Mouse (Mus musculus) stomach, postnatal 0 days (tissue): ENCODE measurements around the gene Pde4b. TPM values are rescaled to one million over a fixed set of nuclear protein-coding genes. Genes with fewer than 3 reads are reported as not detected.

ENCODE experiments used
- ATAC-seq: fragments of 200-750 bp; cut with Nextera tagmentation; 2 replicates; pipeline ENCODE4 v1.8.0; 2017; ENCODE audit not compliant: low FRiP score, low TSS enrichment
- DNase-seq: peaks from one replicate; pipeline ENCODE4 v3.0.0-alpha.2; 2016; ENCODE audit warnings: low spot score
- H3K27ac ChIP-seq: fragments of 300-500 bp; sonication (generic); replicated peaks from 2 replicates; pipeline ENCODE4 v1.5.1; 2014; ENCODE audit warnings: mild to moderate bottlenecking, control low read depth
- H3K27me3 ChIP-seq: fragments of 300-500 bp; sonication (generic); 2 replicates; pipeline ENCODE4 v1.6.1; 2014; ENCODE audit warnings: low read length; ENCODE audit not compliant: control insufficient read depth, insufficient read depth
- H3K36me3 ChIP-seq: fragments of 300-500 bp; sonication (generic); 2 replicates; pipeline ENCODE4 v1.6.1; 2014; ENCODE audit warnings: low read length, mixed read lengths; ENCODE audit not compliant: control insufficient read depth, insufficient read depth
- H3K4me1 ChIP-seq: fragments of 300-500 bp; sonication (generic); replicated peaks from 2 replicates; pipeline ENCODE4 v1.6.1; 2014; ENCODE audit warnings: antibody characterized with exemption; ENCODE audit not compliant: control insufficient read depth, insufficient read depth
- H3K4me2 ChIP-seq: fragments of 300-500 bp; sonication (generic); replicated peaks from 2 replicates; pipeline ENCODE4 v1.6.1; 2014; ENCODE audit warnings: low read depth, mild to moderate bottlenecking, control low read depth, moderate library complexity
- H3K4me3 ChIP-seq: fragments of 300-500 bp; sonication (generic); 2 replicates; pipeline ENCODE4 v1.5.1; 2014; ENCODE audit warnings: low read depth, low read length, control low read depth
- H3K9ac ChIP-seq: fragments of 300-500 bp; sonication (generic); 2 replicates; pipeline ENCODE4 v1.6.1; 2014; ENCODE audit warnings: mild to moderate bottlenecking, low read length, control low read depth, mixed read lengths
- H3K9me3 ChIP-seq: fragments of 300-500 bp; sonication (generic); 2 replicates; pipeline ENCODE4 v1.6.1; 2016; ENCODE audit warnings: low read length; ENCODE audit not compliant: control insufficient read depth
- CTCF ChIP-seq: IDR thresholded peaks from 2 replicates; pipeline ENCODE4 v1.5.1; 2016; ENCODE audit warnings: antibody characterized with exemption, low read depth, mild to moderate bottlenecking, moderate library complexity
- EP300 ChIP-seq: optimal IDR thresholded peaks from 2 replicates; pipeline ENCODE3; 2016; ENCODE audit warnings: antibody characterized with exemption
- WGBS: fragments of 180-500 bp; shearing (Covaris S2); extraction: QIAGEN DNeasy Blood & Tissue Kit; methylation state at CpG from one replicate; pipeline ENCODE4 v1.1.7; 2014; 5-methylcytosine and 5-hydroxymethylcytosine counted together
- polyA plus RNA-seq: library from polyadenylated mRNA; unstranded; fragments of >200 nt; fragmentation: Nextera tagmentation; extraction: Ambion mirVana; gene quantifications from 2 replicates; pipeline ENCODE4 v1.2.1, GENCODE M21; 2015

Pde4b gene
- polyA plus RNA-seq, 1 experiment from 2014 or later: 9.1 TPM

DNA sequence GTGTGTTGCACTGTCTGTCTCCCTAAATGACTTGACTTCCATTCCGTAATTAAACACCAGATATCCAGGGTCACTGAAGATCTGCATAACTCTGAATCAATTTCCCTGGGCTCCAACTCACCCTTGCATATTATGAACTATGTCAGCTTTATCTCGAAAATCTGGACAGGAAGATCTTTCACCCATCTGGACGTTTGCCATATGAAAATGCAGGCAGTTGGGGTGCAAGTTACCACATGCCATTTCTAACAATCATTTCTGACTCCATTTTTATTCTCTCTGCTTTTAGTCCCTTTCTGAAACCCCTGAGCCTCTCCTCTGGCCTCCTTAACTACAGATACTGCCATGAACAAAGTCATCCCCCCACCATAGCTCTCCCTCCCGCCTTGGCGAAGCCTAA is 407.7 kb downstream of the Pde4b start:
- TF ChIP-seq CTCF: no peak
- TF ChIP-seq EP300: no peak
- Histone ChIP-seq H3K27me3 (no peaks in the 10 kb centered on the region; the same call in 1 of the 2 replicates), H3K27ac (no peak overlapping the region), H3K9me3 (no peaks in the 10 kb centered on the region), H3K36me3 (no peaks in the 10 kb centered on the region), H3K9ac (no peak overlapping the region), H3K4me2 (no peak overlapping the region), H3K4me3 (no peak overlapping the region), H3K4me1 (no peaks in the 10 kb centered on the region)
- ATAC-seq: no peak
- WGBS: 49% methylated on average over 5 of the region's 5 CpGs
- no peak for DNase-seq

DNA sequence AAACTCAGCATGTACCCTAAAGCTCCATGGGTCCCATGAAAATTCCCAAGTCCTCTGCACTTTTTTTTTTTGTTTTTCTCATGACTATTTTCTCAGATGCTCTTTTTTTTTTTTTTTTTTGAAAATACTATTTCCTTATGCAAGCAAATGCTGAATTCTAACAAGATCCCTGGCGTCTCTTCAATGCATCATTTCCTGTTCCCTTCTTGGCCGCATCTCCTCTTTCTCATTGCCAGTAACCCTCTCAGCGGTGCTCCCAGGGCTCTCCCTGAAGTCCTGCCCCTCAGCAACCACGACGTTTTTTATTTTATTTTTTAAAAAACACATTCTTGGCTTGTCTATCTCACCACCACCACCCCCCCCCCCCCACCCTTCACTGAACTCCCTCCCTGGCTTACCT is 408.1 kb downstream of the Pde4b start:
- Histone ChIP-seq H3K4me2 (no peak overlapping the region), H3K27ac (no peak overlapping the region), H3K9me3 (no peaks in the 10 kb centered on the region), H3K36me3 (no peaks in the 10 kb centered on the region), H3K4me3 (no peak overlapping the region), H3K4me1 (no peaks in the 10 kb centered on the region), H3K27me3 (no peaks in the 10 kb centered on the region; the same call in 1 of the 2 replicates), H3K9ac (no peak overlapping the region)
- DNase-seq (no peak), ATAC-seq (no peak)
- WGBS: 46% methylated on average over 5 of the region's 5 CpGs
- TF ChIP-seq EP300 (no peak), CTCF (no peak)

DNA sequence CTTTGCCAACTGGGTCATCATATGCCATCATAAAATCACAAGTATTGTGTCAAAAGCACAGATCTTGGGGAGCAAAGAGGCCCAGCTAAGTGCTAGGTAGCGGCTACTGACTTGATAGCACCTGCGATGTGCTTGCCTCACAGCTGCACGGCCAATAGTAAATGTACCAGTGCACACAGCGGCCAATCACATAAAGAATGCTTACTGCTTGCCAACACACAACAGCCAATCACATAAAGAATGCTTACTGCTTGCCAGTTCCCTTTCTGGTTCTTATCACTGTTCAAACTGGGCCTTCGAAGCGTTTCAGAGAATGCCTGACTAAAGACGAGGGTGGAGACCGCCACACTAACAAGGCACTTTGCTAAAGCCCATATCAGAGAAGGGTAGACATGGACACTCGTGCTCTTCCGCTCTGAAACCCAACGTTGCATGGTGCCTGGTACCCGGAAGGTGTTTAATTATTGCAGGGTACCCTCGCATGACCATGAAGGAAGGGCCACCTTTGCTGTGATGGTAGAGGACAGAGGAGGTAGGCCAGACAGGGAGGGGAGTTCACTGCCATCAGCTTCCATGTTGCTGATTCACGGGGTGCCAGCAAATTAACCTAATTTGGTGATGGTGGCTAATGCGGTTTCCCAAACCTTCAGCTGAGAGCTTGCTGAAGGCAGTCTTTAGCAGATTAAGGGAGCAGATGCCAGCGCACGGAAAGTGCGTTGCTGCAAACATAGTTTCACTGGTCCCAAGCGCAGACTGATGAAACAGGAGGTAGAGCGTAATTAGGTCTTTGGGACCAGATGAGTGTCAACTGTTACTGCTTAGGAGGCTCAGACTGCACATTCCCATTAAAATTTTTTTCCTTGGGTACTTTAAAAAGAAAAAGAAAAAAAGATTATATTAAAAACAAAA is 409.2 kb downstream of the Pde4b start:
- no peaks in the 10 kb centered on the region; the same call in 1 of the 2 replicates for H3K27me3 ChIP-seq
- no peaks in the 10 kb centered on the region for H3K4me1 ChIP-seq
- no peak overlapping the region for H3K27ac ChIP-seq
- H3K9ac ChIP-seq: no peak overlapping the region
- no peak for DNase-seq
- H3K9me3 ChIP-seq: no peaks in the 10 kb centered on the region
- 71% methylated on average over 20 of the region's 20 CpGs for WGBS
- H3K36me3 ChIP-seq: no peaks in the 10 kb centered on the region
- H3K4me3 ChIP-seq: no peak overlapping the region
- ATAC-seq: peak; percentile 47; the same call in 1 of the 2 replicates
- no peak overlapping the region for H3K4me2 ChIP-seq
- TF ChIP-seq CTCF (no peak), EP300 (no peak)

DNA sequence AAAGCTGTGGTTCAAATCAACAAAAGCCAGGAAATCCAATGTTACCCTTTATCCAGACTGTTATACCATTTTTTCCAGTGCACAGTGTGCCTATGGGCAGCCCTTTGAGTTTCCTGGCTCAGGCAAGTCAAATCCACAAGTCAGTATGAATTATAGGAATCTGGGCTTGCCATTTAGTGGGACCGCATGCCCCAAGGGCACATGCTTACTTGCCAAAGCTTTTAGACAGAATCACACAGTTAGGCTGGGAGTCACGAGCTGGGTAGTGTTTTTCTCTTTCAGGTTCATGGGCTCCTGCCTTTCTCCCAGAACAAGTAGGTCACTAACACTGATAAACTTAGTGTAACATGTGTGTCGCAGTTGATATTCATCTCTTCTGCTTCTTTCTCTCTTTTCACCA is 409.9 kb downstream of the Pde4b start:
- no peak for TF ChIP-seq EP300
- no peak for TF ChIP-seq CTCF
- Histone ChIP-seq H3K9me3 (no peaks in the 10 kb centered on the region), H3K36me3 (no peaks in the 10 kb centered on the region), H3K27ac (no peak overlapping the region), H3K4me1 (no peaks in the 10 kb centered on the region), H3K27me3 (no peaks in the 10 kb centered on the region; the same call in 1 of the 2 replicates), H3K4me2 (no peak overlapping the region), H3K9ac (no peak overlapping the region), H3K4me3 (no peak overlapping the region)
- ATAC-seq: no peak
- WGBS: 87% methylated on average over 3 of the region's 3 CpGs
- DNase-seq: no peak

DNA sequence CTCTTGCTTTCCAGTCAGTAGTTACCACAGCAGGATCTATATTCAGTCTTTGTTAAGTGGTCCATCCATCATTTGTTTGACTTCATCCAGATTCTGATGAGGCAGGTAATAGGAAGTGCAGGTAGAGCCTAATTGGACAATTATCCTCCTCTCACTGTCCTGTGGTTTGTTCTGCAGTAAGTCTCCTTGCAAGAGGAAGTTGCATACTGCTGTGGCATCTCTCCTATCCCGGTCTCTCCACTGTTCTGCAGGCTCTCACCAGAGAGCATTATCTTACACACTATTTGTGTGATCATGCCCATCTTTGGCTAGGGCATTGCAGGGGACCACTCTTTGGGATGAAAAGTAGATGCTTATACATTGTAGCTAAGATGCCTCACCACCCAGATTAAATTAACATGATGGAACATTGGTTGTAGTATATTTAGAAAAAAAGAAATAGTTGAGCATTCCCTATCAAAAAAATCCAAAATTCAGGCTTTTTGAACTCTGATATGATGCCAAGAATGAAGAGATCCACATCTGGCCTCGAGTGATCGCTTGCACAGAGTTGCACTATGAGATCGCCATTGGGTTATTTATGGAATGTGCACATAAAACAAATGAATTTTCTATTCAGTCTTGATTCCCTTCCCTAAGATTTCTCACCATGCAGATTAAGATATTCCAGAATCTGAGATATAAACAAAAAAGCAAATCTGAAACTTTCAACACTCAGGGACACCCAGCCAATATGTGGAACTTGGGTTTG is 411.0 kb downstream of the Pde4b start:
- no peak for ATAC-seq
- Histone ChIP-seq H3K4me3 (no peak overlapping the region), H3K27me3 (no peaks in the 10 kb centered on the region; the same call in 1 of the 2 replicates), H3K4me1 (no peaks in the 10 kb centered on the region), H3K36me3 (no peaks in the 10 kb centered on the region), H3K4me2 (no peak overlapping the region), H3K9me3 (no peaks in the 10 kb centered on the region), H3K9ac (no peak overlapping the region), H3K27ac (no peak overlapping the region)
- TF ChIP-seq EP300 (no peak), CTCF (no peak)
- DNase-seq: no peak
- 62% methylated on average over 4 of the region's 4 CpGs for WGBS
